Mouse (Mus musculus): ENCODE data around the gene Pde1b.

The Pde1b gene

GRCm38 (mm10) chr15:103502435-103503250, at the start of gene Pde1b:
TSS of gene Pde1b (plus strand) at chr15:103503034.
- DNase-seq (ENCODE audit: low read depth, low spot score), result no peak

- DNase-seq (ENCODE audit: low read depth, low spot score), result no peak
Measured at GRCm38 (mm10) chr15:103453551-103454218, 49.1 kb upstream of the Pde1b start, which contains the start of gene Nckap1l. TSS of gene Nckap1l (plus strand) at chr15:103453794.

DNA sequence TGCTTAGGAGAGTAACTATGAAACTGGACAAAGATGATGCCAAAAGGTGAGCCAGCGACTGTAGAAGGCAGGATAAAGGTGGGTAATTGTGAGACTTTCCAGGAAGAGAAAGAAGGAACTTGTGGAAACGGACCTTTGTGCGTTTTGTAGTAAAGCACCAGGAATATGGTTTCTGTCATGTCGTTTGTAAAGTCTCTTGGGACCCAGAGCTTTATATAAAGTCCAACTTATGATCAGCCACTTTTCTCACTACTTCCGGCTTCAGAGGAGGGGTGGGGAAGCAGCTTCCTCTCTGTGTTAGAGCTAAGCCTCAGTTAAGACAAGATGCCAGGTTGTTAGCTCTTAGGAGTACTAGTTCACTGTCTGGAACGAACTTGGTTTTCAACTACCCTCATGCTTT, 48.4 kb upstream of the Pde1b start:
- DNase-seq (ENCODE audit: low read depth, low spot score), result no peak

GRCm38 (mm10) chr15:103462539-103463261, 40.1 kb upstream of the Pde1b start:
- no peak for DNase-seq (ENCODE audit: low read depth, low spot score)

DNA sequence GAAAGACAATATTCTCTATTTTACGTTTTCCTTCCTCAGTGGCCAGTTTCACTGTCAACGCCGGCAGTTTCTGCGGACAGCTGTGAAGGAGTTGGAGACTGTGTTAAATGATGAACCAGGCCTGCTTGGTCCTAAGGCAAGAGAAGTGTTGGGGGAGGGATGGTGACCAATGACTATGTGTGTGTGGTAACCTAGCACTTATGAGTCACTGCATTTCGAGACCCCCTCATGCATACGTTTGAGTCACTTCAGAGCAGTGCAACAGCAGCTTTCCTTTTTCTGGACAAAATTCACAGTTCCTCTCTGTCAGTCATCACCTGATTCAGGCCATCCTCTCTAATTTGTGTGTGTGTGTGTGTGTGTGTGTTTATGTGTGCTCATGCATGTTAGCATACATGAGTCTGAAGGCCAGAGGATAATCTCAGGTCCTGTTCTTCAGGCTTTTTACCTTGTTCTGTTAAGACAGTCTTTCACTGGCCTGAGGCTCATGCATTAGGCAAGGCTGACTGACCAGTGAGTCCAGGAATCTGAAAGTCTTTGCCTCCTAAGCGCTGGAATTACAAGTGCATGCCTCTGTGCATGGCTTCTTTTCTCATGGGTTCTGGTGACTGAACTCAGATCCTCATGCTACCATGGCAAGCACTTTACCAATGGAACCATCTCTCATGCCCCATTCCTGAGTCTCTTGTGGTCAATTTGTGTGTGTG, 31.2 kb upstream of the Pde1b start:
- no peak for DNase-seq (ENCODE audit: low read depth, low spot score)

DNA sequence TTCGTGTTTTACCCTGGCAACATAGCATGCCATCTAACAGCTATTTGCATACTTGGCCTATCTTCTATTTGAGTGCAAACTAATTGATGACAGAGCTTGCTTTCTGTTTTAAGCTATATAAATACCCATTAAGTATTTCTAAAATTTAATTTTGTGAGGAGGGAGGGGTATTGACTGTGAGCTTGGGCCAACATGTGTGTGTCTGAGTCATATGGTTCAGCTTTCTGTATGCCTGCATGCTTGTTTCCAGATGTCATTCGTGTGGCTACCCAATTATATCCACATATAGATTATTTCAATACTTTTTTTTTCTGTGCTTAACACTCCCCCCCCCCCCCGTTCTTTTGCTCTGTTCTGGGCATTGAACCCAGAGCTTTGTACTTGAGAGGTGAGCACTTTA, 30.6 kb upstream of the Pde1b start:
- DNase-seq (ENCODE audit: low read depth, low spot score), result no peak

DNA sequence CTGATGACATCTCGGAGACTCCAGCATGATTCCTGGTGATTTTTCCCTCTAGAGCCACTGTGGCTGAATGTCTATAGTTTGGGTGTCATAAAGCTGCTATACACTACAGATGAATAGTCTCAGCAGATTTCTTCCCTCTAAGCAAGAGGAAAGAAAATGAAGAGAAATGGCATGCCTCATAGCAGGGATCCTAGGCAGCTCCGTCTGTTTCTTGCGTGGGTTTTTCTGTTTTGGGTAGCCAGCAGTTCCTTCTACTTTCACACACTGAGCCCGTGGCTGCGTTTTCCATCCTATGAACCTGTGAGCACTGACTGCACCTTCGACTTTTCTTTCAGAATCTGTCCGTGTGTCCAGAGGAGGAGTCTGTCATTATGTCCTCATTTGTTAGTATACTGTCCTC, 29.7 kb upstream of the Pde1b start:
- no peak for DNase-seq (ENCODE audit: low read depth, low spot score)

GRCm38 (mm10) chr15:103473769-103474168, 29.1 kb upstream of the Pde1b start:
- DNase-seq (ENCODE audit: low read depth, low spot score), result no peak

DNA sequence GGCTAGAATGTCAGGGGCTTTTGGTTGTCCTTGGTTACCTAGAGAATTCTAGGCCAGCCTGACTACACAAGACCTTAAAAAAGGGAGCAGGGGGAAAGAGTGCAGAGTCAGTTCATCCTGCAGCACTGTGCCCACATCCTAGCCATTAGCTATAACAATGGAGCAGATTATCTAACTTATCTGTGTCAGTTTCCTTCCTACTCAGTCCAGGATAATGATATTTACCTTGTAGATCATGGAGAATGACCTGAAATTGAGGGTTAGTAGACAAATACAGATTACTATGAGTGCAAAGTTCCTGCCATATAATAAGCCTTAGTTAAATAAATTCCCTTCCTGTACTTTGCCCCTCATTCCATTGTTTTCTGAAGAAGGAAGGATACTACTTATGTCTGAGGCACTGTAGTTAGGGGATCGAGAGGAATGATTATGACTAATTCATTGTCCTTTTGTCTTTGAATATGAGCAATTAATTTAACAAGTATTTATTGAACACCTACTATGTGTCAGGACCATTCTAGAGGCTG, 23.7 kb upstream of the Pde1b start:
- no peak for DNase-seq (ENCODE audit: low read depth, low spot score)

- DNase-seq (ENCODE audit: low read depth, low spot score), result no peak
Measured at GRCm38 (mm10) chr15:103480129-103480528, 22.7 kb upstream of the Pde1b start.

GRCm38 (mm10) chr15:103482488-103482887, 20.3 kb upstream of the Pde1b start:
- DNase-seq (ENCODE audit: low read depth, low spot score), result no peak

GRCm38 (mm10) chr15:103484490-103484889, 18.3 kb upstream of the Pde1b start:
- no peak for DNase-seq (ENCODE audit: low read depth, low spot score)

GRCm38 (mm10) chr15:103485106-103485505, 17.7 kb upstream of the Pde1b start:
- no peak for DNase-seq (ENCODE audit: low read depth, low spot score)

DNA sequence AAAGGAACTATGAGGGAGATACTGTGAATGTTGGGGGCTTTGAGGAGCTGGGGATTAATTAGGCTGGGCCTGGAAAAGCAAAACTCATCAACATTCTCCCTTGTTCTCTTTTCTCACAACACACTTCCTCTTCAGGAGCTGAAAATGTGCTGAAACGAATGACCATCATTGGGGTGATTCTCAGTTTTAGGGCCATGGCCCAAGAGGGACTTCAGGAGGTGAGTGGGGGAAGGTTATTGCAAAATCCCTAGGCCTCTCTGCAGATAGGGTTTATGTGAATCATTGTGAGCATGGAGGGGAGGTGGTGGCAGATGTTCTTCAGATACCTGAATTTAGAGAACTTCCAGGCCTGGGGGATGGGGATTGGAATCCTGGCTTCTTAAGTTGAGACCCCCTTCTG, 16.2 kb upstream of the Pde1b start:
- DNase-seq (ENCODE audit: low read depth, low spot score), result no peak

- DNase-seq (ENCODE audit: low read depth, low spot score), result no peak
Measured at GRCm38 (mm10) chr15:103488336-103488735, 14.5 kb upstream of the Pde1b start.

GRCm38 (mm10) chr15:103496204-103497140, 6.4 kb upstream of the Pde1b start:
- no peak for DNase-seq (ENCODE audit: low read depth, low spot score)

- DNase-seq (ENCODE audit: low read depth, low spot score), result no peak
Measured at GRCm38 (mm10) chr15:103498157-103498556, 4.7 kb upstream of the Pde1b start.

GRCm38 (mm10) chr15:103500723-103501122, 2.1 kb upstream of the Pde1b start:
- DNase-seq (ENCODE audit: low read depth, low spot score), result no peak

- DNase-seq (ENCODE audit: low read depth, low spot score), result no peak
Measured at GRCm38 (mm10) chr15:103501186-103501585, 1.6 kb upstream of the Pde1b start.

DNA sequence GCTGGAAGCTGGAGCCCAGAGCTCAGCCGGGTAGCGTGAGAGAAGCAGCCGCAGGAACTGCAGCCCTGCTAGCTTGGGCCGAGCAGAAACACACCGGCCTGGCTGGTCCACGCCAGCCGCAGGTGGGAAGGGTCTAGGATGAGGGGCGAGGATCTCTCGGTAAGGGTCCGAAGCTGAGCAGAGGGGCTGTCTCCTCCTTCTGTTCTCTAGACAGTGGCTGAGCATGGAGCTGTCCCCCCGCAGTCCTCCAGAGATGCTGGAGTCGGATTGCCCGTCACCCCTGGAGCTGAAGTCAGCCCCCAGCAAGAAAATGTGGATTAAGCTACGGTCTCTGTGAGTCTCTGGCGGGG, 392 bp downstream of the Pde1b start:
- no peak for DNase-seq (ENCODE audit: low read depth, low spot score)

Measured in c-Kit-negative CD71-positive TER-119-positive erythroid progenitor cells, embryonic 14.5 days (primary cell).